14 mouse cellular contexts compared by ENCODE assay signal in genomic region chr5:74935676-74936075, GRCm38 (mm10).
DNase-seq lines count a peak whose midpoint lies in the region; ATAC-seq and TF ChIP-seq lines count a peak whose summit lies in the region.
"Had no signal": no experiment of that assay in that cellular context is flagged by ENCODE, and none has a peak within 500 bp of the region (broad histone marks: within the 10 kb centered on the region; RNA-seq: fewer than 3 reads in every experiment).

No protein-coding gene starts in this region.

- no peak for TF ChIP-seq POLR2A in heart, adult 2 months (IDR thresholded peaks at IDR 0.05; ENCODE audit: insufficient read depth, low read depth, low read length)

- H3K27ac ChIP-seq in heart, adult 2 months: peak overlapping the region; percentile 26
- H3K27ac ChIP-seq in forebrain, embryonic 16.5 days (ENCODE audit: low read length): no peak overlapping the region
- H3K27ac ChIP-seq: hindbrain, embryonic 13.5 days; midbrain, embryonic 12.5 days; neural tube, embryonic 12.5 days had no signal

- intact Hi-C loops in heart, adult 2 months (cut with DNase I): no loop called here
- intact Hi-C loops in heart, postnatal 36 days (cut with DNase I): no loop called here
- intact Hi-C loops in heart, postnatal 25 days (cut with DNase I): no loop called here

- no peak overlapping the region for H3K4me2 ChIP-seq in forebrain, embryonic 16.5 days (ENCODE audit: low read length)
- H3K4me2 ChIP-seq: hindbrain, embryonic 13.5 days; midbrain, embryonic 12.5 days; neural tube, embryonic 12.5 days had no signal

- H3K4me1 ChIP-seq in heart, adult 2 months (ENCODE audit: control insufficient read depth, insufficient read depth, low read length): peaks cover 2% of the 10 kb centered on the region
- no peaks in the 10 kb centered on the region for H3K4me1 ChIP-seq in forebrain, embryonic 16.5 days (replicated peaks; ENCODE audit: control insufficient read depth, insufficient read depth, low read length)
- H3K4me1 ChIP-seq: hindbrain, embryonic 13.5 days; midbrain, embryonic 12.5 days; neural tube, embryonic 12.5 days had no signal

- peak in 1 of 2 experiments; percentile 20 for DNase-seq in heart, adult 2 months
- DNase-seq in heart, postnatal 36 days: no peak
- DNase-seq in NIH3T3 (ENCODE audit: low read depth): peak; percentile 88
- peak; percentile 28 for DNase-seq in heart, postnatal 25 days (ENCODE audit: low spot score)
- peak; percentile 19 to 23 for DNase-seq in kidney, postnatal 36 days
- no peak for DNase-seq in gastrocnemius, postnatal 10 days
- DNase-seq: lung, adult 18-20 months; thymus, postnatal 36 days had no signal

- H3K27me3 ChIP-seq in heart, adult 2 months (ENCODE audit: control insufficient read depth, insufficient read depth, low read length): no peaks in the 10 kb centered on the region
- H3K27me3 ChIP-seq in forebrain, embryonic 16.5 days (replicated peaks; ENCODE audit: control insufficient read depth, insufficient read depth, low read length): peaks cover 6% of the 10 kb centered on the region

- 56% methylated on average over 8 of the region's 8 CpGs for WGBS in heart, adult 2 months
- WGBS in forebrain, embryonic 16.5 days: 87% methylated on average over 8 of the region's 8 CpGs

- no peak overlapping the region for H3K9ac ChIP-seq in heart, adult 2 months (ENCODE audit: low read depth, low read length)
- H3K9ac ChIP-seq in forebrain, embryonic 16.5 days (replicated peaks; ENCODE audit: low read depth, low read length): no peak overlapping the region
- H3K9ac ChIP-seq: hindbrain, embryonic 13.5 days; midbrain, embryonic 12.5 days; neural tube, embryonic 12.5 days had no signal

- no peaks in the 10 kb centered on the region for H3K79me2 ChIP-seq in heart, adult 2 months (replicated peaks; ENCODE audit: control insufficient read depth, insufficient read depth, low read length)

- no peak for TF ChIP-seq EP300 in heart, adult 2 months (IDR thresholded peaks at IDR 0.05; ENCODE audit: insufficient read depth, low read depth, low read length)

- H3K36me3 ChIP-seq in heart, adult 2 months (ENCODE audit: control insufficient read depth, insufficient read depth, low read length): no peaks in the 10 kb centered on the region
- H3K36me3 ChIP-seq in forebrain, embryonic 16.5 days (ENCODE audit: control insufficient read depth, insufficient read depth): no peaks in the 10 kb centered on the region
- H3K36me3 ChIP-seq: hindbrain, embryonic 13.5 days; midbrain, embryonic 12.5 days; neural tube, embryonic 12.5 days had no signal

- no peaks in the 10 kb centered on the region for H3K9me3 ChIP-seq in forebrain, embryonic 16.5 days (ENCODE audit: control insufficient read depth, low read length)
- H3K9me3 ChIP-seq: hindbrain, embryonic 13.5 days; midbrain, embryonic 12.5 days; neural tube, embryonic 12.5 days had no signal

- no peak for ATAC-seq in forebrain, embryonic 16.5 days
- no peak for ATAC-seq in megakaryocyte, adult 5-6 weeks (ENCODE audit: poor library complexity, severe bottlenecking)

- TF ChIP-seq CTCF in heart, adult 2 months (IDR thresholded peaks at IDR 0.05): no peak

- no peak overlapping the region for H3K4me3 ChIP-seq in heart, adult 2 months
- no peak overlapping the region for H3K4me3 ChIP-seq in forebrain, embryonic 16.5 days (replicated peaks; ENCODE audit: low read length)
- H3K4me3 ChIP-seq: erythroblast, embryonic 14.5 days; hindbrain, embryonic 13.5 days; midbrain, embryonic 12.5 days; neural tube, embryonic 12.5 days had no signal

Comparison
In these comparisons a context has a peak if more than half of its experiments do, and no peak if none do; other contexts are left out.
1. DNase-seq: peak in NIH3T3 (single experiment), heart, postnatal 25 days (single experiment) and kidney, postnatal 36 days (2 of 2); none in heart, postnatal 36 days (0 of 2) and gastrocnemius, postnatal 10 days (single experiment).